Mouse (Mus musculus) small intestine, adult 2 months (tissue): Measurements from ENCODE around the gene Slc2a1.

Experiments
- CTCF ChIP-seq: fragments of 200-500 bp; IDR thresholded peaks from 2 replicates; pipeline ENCODE4 v1.5.1; 2012; ENCODE audit warnings: low read depth, mild to moderate bottlenecking, control low read depth, inconsistent platforms, low read length, moderate library complexity, mixed read lengths; ENCODE audit not compliant: insufficient replicate concordance, insufficient read length; ENCODE audit errors: extremely low read depth
- POLR2A ChIP-seq: fragments of 200-500 bp; IDR thresholded peaks from 2 replicates; pipeline ENCODE4 v1.6.1; 2012; ENCODE audit warnings: low read depth, mild to moderate bottlenecking, control low read depth, inconsistent platforms, low read length, moderate library complexity

DNA sequence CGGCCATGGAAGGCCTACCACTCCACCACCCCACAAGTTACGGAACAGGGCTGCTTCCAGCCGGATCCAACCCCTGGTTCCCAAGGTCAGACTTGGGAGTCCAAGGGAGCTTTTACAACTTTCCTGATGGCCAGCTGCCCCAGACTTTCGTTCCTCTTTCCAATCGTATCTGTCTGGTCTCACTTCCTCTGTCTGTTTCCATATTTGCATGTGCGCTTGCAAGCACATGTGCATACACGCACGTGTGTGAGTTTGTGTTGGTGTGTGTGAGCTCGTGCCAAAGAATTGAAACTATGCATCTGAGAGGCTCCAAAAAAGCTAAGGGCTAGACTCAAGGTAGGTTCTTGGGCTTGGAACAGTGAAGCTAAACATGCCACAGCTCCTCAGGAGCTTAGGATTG is 72.9 kb downstream of the Slc2a1 start:
- TF ChIP-seq POLR2A = no peak
- TF ChIP-seq CTCF = no peak
